Mouse (Mus musculus) neutrophil, adult 5-6 weeks (primary cell): ENCODE results near the gene Pcsk2. TPM values are rescaled to one million over a fixed set of nuclear protein-coding genes. Genes with fewer than 3 reads are reported as not detected.

ENCODE experiments used
- ATAC-seq: fragments of 151-379, 151-347 bp; 2 replicates; pipeline ENCODE4 v1.8.0; 2017; ENCODE audit warnings: mild to moderate bottlenecking, moderate TSS enrichment; ENCODE audit not compliant: insufficient number of reproducible peaks, poor library complexity, low FRiP score, severe bottlenecking; ENCODE audit errors: extremely low read depth
- total RNA-seq: library from RNA; stranded (forward); fragments of 200-1000 nt; gene quantifications from 2 replicates; pipeline ENCODE4 v1.2.3, GENCODE M21; 2017

Gene Pcsk2
- total RNA-seq, 1 experiment from 2014 or later: 0.12 TPM

DNA sequence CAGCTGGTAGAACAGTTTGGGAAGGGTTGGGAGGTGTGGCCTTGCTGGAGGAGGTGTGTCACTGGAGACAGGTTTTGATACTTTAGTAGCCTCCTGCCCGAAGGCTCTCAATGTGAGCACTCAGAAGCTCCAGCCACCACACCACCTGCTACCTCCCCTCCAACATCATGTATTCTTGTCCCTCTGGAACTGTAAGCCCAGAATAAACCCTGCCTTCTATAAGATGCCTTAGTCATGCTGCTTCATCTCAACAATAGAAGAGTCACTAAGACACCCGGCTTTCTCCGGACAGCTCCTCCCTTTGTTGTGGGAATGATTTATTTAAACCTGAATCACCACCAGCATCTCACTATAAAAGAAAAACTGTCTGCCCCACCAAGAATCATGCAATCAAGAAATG, 166.9 kb downstream of the Pcsk2 start:
- ATAC-seq: no peak

DNA sequence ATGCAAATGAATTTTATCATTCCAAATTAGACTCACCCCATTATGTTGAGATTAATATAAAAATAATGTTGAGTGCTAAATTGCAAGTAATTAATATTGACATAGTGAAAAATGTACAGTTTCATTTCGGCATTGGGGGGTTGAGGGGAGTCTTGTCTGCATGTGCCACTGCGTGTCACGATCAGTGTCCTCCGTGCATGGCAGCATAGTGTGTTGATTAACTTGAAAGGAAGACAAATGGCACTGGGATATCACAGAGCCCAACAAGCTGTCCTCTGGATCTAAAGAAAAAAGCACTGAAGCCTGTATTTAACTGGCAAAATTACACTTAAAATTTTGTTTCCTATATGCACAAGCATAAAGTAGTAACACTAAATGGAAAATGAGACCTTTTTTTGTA, 167.9 kb downstream of the Pcsk2 start:
- ATAC-seq: no peak

DNA sequence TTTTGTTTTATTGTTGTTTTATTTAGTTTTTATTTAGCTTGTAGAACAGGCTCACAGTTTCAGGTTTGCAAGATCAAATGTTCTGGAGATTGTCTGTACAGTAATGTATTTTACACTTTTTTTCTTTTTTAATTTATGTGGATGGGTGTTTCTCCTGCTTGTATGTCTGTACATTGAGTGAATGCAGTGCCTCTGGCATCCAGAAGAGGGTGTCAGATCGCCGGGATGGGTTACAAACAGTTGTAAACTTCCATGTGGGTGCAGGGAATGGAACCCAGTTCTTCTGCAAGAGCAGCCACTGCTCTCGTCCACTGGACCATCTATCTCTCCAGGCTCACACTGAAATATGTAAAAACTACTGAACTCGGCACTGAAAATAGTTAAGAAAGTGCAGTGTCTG, 169.2 kb downstream of the Pcsk2 start:
- no peak for ATAC-seq

DNA sequence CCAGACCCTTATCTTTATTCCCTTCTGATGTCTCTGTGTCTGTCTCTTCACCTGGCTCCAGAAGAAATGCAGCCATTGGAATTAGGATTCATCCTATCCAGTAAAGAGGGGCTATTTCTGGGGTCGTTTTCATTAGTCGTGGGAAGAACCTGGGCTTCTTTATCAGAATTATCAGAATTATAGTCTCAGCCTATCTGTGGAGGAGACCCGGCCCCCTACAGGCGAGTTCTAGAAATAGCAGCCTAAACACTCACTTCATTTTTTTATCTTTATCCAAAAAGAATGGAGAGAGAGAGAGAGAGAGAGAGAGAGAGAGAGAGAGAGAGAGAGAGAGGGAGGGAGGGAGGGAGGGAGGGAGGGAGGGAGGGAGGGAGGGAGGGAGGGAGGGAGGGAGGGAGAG, 177.3 kb downstream of the Pcsk2 start:
- ATAC-seq: no peak

DNA sequence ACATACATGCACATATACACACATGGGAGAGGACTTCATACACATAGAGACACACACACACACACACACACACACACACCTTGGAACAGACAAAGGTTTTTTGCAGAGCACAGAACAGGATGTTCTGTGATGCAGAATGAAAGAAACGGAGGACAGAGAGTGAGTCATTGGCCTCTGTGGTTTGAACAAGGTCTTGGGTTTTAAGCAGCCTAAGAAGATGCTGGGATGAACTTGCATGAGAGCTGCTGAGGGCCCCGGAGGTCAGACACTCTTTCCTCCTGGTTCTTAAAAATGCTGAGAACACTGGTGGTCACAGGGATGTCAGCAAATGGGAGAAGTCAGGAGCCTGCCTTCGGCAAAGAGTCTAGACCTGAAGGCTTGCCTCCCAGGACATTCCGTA, 178.1 kb downstream of the Pcsk2 start:
- ATAC-seq: no peak

DNA sequence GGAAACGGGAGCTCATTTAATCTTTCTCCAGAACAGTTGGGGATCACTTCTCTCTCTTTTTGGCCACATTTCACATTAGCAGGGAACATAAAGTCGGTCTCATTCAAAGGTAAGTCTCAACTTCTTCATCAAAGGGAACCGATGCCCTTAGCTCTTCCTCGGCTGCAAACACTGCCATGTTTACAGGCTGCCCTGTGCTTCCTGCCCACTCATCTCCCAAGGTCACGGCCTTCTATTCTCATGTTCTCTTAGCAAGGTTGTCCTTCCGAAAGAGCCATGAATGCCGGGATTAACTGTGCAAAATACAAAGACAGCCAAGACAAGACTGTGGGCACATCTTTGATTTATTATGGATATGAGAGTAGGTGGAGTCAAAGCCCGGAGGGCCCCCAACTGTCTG, 178.8 kb downstream of the Pcsk2 start:
- ATAC-seq: no peak

DNA sequence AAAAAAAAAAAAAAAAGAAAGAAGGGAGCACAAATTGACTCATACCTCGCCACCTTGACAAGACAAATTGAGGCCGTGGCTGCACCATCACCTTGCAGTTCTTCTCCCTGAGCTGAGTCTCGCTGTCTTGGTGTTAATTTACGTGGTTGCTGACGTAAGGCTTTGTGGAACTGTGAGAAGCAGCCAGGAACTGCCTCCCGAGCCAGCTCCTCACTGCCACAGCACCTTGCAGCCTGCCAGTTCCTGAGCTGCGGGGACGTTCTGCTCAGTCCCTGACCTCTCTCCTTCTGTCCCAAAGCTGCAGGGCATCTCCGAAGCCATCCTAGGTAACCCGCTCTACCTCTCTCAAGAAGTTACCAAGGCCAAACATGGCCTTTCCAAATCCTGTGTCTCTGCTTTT, 186.5 kb downstream of the Pcsk2 start:
- ATAC-seq: no peak

DNA sequence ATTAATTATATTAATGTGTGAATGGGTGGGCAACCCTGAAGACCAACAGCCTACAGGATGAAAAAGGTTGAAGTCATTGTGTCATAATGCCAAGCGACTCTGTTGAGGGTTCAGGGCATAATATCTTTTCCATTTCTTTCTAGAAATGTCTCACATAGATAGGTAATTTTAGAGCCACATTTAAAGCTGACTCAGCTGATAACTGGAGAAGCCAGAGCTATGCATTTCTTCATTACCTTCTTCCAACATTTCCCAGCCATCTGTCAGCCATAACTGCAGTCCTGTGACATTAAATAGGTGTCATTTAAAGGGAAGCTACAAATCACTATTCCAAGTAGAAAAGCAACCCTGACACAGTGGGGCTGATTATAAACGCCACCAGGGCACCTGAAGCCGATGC, 189.5 kb downstream of the Pcsk2 start:
- ATAC-seq: no peak

DNA sequence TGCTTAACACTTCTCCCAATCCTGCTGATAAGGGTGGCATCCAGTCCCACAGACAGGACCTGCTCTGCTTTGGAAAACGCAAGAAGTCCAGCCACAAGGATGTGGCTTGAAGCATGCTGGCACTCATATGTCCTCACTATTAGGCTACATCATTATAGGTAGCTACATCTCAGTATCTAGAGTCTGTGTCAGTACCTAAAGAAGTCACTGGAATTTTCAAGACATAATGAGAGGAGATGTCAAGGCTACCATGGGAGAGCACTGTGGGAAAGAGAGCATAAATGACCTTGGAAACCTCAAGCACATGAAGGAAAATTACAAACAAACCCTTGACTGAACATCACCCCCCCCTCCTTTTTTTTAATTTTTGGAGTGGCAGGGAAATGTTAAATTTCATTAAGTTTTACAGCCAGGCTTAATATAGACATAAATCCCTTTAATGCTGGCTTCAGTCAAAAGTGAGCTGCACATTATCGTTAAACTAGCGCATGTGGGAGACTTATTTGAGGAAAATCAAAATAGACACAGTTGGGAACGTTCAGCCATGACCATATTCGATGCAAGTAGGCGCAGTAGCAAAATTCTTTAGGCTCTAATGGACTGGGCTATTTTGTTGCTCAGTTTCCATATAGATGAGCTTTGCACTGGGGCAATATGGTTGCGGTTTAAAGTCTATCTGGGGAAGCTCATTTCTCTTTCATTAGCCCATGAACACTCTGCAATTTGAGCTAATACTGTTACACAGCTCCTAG, 193.7 kb downstream of the Pcsk2 start:
- no peak for ATAC-seq

DNA sequence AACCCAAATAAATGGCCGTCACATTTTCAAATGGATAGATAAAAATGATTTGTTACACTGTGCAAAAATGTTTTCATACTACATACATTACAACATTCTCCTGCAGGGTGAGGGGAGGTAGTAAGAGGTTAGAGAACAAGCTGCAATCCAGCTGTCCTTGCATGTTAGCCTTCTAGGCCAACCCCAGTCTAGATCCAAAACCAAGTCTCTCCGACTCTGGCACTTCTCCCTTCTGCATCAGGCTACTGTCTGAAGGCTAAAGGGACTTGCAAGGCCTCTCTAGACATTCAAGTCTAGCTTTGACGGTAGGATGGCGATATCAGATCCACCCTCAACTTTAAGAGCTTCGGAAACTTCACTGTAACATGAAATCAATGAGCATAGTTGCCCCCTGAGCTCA, 196.5 kb downstream of the Pcsk2 start:
- ATAC-seq: no peak

DNA sequence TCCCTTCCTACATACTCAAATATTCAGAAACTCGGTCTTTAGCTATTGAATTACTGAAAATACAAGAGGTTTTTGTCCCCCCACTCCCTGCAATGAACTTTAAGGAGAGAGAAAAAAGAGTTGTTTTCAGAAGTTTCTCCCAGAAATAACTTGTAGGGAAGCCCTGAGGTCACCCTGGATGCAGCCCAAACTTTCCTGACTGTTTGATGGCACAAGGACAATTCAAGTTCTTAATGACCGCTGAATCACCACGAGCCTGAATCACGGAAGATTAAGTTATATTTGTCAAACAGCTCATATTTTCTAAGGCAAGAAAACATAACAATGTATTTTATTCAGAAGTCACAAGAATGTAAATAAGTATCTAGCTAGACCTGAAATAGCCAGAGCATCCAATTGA, 197.1 kb downstream of the Pcsk2 start:
- ATAC-seq: no peak

DNA sequence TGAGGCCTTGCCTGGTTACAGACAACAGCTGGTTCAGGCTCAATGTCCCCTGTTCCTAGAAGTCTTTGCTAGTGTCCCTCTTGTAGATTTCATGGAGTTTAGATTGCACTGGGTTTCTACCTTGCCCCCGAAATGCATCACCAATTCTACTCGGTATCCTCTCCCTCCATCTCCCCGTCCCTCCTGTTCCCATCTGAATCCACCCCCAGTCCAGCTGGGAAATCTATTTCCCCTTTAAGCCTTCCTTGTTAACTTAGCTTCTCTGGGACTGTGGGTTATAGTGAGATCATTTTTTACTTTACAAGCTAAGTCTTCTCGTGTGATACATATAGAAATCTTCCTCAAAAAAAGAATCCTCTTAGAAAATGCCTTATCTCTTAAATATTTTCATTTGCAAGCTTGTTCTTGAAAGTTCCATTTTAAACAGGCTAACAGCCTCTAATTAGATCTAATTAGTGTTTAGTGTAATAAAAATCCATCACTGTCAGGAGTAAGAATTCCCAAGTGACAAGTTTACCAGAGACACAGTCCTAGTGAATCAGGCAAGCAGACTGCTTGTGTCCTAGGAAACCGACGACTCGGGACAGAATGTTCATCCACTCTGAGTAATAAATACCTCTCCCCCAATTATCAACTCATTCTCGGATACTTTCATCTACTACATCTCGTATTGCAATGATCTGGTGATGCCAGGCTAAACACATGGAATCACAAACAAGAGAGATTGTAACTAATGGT, 206.3 kb downstream of the Pcsk2 start:
- ATAC-seq: no peak

DNA sequence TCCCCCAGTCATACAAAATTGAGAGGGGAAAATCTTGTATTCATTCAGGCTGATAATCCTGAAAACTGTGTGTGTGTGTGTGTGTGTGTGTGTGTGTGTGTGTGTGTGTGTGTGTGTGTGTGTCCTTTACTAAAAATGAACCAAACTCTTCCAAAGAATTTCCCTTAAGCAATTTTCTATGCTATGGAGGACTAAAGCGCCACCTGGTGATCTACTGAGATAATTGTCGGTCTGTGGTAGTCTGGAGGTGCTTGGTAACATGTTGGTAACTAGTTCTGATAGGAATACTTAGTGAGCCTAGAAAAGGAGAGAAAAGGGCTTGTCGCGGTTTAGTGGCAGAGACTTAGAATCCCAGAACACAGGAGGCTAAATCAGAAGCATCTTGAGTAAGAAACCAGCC, 230.5 kb downstream of the Pcsk2 start:
- no peak for ATAC-seq

DNA sequence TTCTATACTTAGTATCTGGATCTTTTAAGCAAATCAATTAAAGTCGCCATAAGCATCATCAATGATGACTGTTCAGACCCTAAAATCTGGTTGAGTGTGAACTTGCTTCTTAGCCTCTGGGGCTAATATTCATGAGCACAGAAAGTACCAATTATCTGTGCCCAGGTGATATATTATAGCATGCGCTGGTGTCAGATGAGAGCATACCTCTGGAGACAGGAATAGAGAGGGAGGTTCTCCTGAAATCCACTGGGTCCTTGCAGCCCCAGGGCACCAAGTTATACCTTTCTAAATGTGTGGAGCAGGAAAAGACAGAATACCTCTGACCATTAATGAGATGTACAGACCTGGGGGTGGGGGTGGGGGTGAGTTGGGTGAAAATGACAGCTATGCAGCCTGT, 234.4 kb downstream of the Pcsk2 start:
- ATAC-seq: no peak

DNA sequence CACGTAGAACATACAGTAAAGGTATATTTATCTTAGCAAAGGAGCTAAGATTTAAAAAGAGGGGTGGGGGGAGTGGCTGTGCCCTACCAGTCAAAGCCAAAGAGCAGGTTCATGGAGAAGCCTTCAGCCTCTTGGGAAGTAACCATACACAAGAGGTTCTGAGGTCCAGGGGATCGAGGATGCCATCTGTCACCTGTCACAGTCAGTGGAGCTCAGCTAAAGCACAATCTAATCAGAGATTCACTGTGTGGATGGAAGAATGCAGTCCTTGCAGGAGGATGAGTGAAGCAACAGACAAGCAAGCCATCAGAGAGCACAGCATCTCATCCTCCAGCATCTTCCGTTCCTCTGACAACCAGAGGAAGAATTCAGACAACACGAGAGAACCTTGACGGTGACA, 244.0 kb downstream of the Pcsk2 start:
- ATAC-seq: no peak

DNA sequence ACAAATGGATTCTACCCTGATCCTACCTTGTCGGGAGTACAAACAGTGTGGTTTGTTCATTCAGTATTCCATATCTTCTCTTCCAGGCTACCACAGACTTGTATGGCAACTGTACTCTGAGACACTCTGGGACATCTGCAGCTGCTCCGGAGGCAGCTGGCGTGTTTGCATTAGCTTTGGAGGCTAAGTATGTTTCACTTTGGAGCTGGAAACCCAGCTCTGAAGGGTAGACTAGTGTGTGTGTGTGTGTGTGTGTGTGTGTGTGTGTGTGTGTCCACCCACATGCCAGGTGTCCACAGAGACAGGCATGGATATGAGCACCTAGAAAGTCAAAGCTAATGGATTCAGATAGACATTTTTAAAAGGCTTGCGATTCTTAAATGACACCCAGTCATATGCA, 249.9 kb downstream of the Pcsk2 start:
- no peak for ATAC-seq

DNA sequence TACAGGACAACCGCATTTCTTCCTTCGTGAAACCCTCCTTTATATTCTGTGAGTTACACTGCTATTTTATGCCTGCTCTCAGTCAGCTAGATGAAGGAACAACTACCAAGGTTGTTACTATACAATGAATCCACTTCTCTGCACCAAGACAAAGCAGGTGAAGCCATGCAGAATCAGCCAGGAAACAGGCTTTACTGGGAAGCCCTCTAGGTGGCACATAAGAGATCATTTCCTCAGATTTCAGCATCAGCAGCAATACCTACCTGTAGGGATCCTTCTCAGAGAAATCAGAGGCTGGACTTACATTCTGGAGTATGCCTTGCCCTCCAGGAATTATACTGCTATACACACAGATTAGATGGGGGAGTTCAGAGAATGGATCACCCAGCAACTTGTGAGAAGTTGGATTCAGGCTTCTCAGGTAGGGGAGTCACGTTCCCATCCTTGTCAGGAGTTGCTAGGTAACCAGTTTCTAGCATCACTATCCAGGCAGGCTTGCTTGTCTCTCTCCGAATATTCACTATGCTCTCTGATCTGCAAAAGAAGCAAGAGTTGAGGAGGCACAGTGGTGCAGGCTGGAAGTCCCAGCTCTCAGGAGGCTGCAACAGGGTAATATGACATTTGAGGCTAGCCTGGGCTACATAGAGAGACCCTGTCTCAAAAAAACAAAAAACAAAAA, 250.5 kb downstream of the Pcsk2 start:
- no peak for ATAC-seq

DNA sequence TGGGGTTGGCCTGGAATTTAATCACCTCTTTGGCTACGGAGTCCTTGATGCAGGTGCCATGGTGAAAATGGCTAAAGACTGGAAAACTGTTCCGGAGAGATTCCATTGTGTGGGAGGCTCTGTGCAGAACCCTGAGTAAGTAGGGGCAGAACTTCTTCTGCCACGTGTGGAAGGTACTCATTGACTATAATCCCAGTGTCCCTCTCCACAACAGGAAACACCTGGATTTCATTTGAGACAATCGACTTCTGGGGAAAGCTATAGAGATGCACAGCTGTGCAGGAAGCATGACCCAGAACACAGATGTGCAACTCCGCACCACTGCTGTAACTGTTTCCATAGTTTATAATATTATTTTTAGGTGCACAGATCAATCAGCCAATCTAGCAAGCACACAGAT, 255.1 kb downstream of the Pcsk2 start:
- no peak for ATAC-seq

DNA sequence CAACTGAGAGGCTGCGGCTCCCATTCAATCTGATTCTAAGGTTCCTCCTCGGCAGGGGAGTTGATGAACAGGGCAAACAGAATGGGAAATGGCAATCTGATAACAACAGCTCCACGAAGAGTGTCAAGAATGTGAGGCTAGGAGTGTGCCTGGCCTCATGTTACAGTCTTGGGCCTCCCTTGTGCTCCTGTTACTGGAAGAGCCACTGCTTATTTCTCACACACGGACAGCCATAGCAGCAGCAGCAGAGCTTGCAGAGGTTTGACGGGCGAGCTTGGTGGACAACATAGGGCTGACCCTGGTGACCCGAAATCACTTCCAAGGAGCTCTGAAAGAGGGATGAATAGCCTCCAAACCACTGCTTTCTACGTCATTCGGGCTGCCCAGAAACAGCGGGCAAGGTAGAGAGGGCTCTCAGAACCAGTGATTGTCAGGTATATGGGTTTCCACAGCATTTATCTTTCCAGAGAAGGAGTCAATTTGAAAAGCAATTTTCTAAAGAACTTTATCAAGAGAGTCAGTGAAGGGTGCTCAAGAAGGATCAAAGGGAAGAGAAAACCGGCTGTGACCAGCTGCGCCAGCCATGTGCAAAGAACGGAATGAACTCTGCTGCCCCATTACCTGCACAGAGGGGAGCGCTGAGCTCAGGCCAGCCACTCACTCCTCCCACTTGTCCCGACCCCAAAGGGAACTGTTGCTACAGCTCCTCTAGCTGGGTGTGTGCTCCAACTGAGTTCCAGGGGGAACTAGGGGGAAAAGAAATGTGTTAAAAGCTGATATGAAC, 260.4 kb downstream of the Pcsk2 start:
- ATAC-seq: no peak
